Mouse (Mus musculus) cortical plate, adult 2 months (tissue): ENCODE data around the gene Fam83g.

ENCODE experiments used
- CTCF ChIP-seq: fragments of 200-500 bp; IDR thresholded peaks from 2 replicates; pipeline ENCODE4 v1.5.1; 2011; ENCODE audit warnings: mild to moderate bottlenecking, control low read depth, low read length; ENCODE audit not compliant: insufficient read depth; ENCODE audit errors: extremely low read depth
- POLR2A ChIP-seq: fragments of 200-500 bp; IDR thresholded peaks from 2 replicates; pipeline ENCODE4 v1.6.1; 2011; ENCODE audit warnings: mild to moderate bottlenecking, low read length, control low read depth; ENCODE audit not compliant: insufficient read depth; ENCODE audit errors: extremely low read depth

- TF ChIP-seq CTCF, result no peak
- TF ChIP-seq POLR2A, result no peak
These were observed 3.7 kb downstream of the Fam83g start for GRCm38 (mm10) chr11:61687595-61687994.
